Comparison of ENCODE assay signal across 29 mouse cellular contexts in the genomic region with DNA sequence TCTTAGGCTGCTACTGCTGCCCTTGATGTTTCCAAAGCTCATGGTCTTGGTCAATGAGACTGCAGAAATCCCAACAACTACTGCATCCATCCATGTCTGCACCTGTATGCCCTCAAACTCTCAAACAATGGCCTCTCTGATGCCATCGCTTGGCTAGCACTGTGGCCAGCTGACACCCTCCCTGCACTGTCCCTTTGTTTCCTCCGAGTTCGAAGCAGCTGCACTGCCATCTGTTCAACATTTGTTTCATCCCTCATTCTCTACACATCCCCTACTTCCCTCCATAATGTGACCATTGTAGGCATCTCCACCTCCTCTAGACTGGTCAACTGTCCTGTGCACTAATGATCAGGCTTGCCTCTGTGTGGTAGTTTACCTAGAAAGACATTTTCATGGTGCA.
DNase-seq lines count a peak whose midpoint lies in the region; ATAC-seq and TF ChIP-seq lines count a peak whose summit lies in the region.
"Had no signal": no experiment of that assay in that cellular context is flagged by ENCODE, and none has a peak within 500 bp of the region (broad histone marks: within the 10 kb centered on the region; RNA-seq: fewer than 3 reads in every experiment).

No protein-coding gene starts in this region.

- DNase-seq in frontal cortex, postnatal 14 days (ENCODE audit: low spot score in 2 of 2): no peak
- peak; percentile 7 for DNase-seq in left cerebral cortex, adult 11 months (ENCODE audit: low spot score)
- DNase-seq in left cerebral cortex, postnatal 10 days (ENCODE audit: extremely low spot score in 1 of 2, low spot score in 2 of 2): no peak
- DNase-seq in hindbrain, postnatal 0 days (ENCODE audit: low spot score): peak; percentile 16
- DNase-seq in adrenal gland, postnatal 14 days: no peak
- no peak for DNase-seq in testis, postnatal 14 days (ENCODE audit: low spot score)
- DNase-seq: adrenal gland, postnatal 25 days; cerebellum, adult 8-10 months; cerebellum, postnatal 36 days; heart, adult 2 months; heart, postnatal 4 days; kidney, adult 18-20 months; kidney, postnatal 36 days; liver, embryonic 13.5 days; lung, adult 18-20 months; lung, postnatal 4 days; midbrain, embryonic 14.5 days; right cerebral cortex, postnatal 4 days; thymus, postnatal 4 days had no signal

- intact Hi-C loops in left cerebral cortex, postnatal 10 days (cut with DNase I): no loop called here

- H3K9ac ChIP-seq in hindbrain, postnatal 0 days (replicated peaks; ENCODE audit: low read length): no peak overlapping the region
- H3K9ac ChIP-seq: heart, embryonic 12.5 days; limb, embryonic 15.5 days; liver, embryonic 13.5 days had no signal

- 40% methylated on average over 3 of the region's 3 CpGs for WGBS in hindbrain, postnatal 0 days

- H3K4me1 ChIP-seq in hindbrain, postnatal 0 days (ENCODE audit: insufficient read depth, low read length): no peaks in the 10 kb centered on the region
- H3K4me1 ChIP-seq: heart, embryonic 12.5 days; limb, embryonic 10.5 days; limb, embryonic 15.5 days; liver, embryonic 13.5 days; megakaryocyte, embryonic 14.5 days had no signal

- no peak for TF ChIP-seq CTCF in hindbrain, postnatal 0 days (IDR thresholded peaks at IDR 0.05; ENCODE audit: low read depth)

- ATAC-seq in frontal cortex, adult (ENCODE audit: low TSS enrichment): peak; percentile 38; the same call in 1 of the 2 replicates
- ATAC-seq in hindbrain, postnatal 0 days: peak; percentile 49; the same call in 1 of the 2 replicates
- ATAC-seq: forebrain, embryonic 14.5 days; lung, postnatal 0 days; Patski had no signal

- H3K27ac ChIP-seq in hindbrain, postnatal 0 days: no peak overlapping the region
- H3K27ac ChIP-seq: heart, adult 2 months; left cerebral cortex, adult 2 months; limb, embryonic 10.5 days; limb, embryonic 15.5 days; liver, embryonic 13.5 days; stomach, postnatal 0 days had no signal

- no peak overlapping the region for H3K4me2 ChIP-seq in hindbrain, postnatal 0 days (ENCODE audit: low read depth, low read length)
- H3K4me2 ChIP-seq: heart, embryonic 12.5 days; limb, embryonic 15.5 days; liver, embryonic 13.5 days had no signal

- no peaks in the 10 kb centered on the region for H3K36me3 ChIP-seq in hindbrain, postnatal 0 days (ENCODE audit: insufficient read depth, low read length)
- H3K36me3 ChIP-seq: heart, embryonic 12.5 days; limb, embryonic 10.5 days; limb, embryonic 15.5 days; liver, embryonic 13.5 days had no signal

- H3K27me3 ChIP-seq in hindbrain, postnatal 0 days (ENCODE audit: insufficient read depth, low read length): no peaks in the 10 kb centered on the region
- H3K27me3 ChIP-seq: heart, embryonic 12.5 days; limb, embryonic 15.5 days; liver, embryonic 13.5 days; megakaryocyte, embryonic 14.5 days had no signal

- no peaks in the 10 kb centered on the region for H3K9me3 ChIP-seq in hindbrain, postnatal 0 days (ENCODE audit: low read length)
- H3K9me3 ChIP-seq: heart, embryonic 12.5 days; limb, embryonic 10.5 days; limb, embryonic 15.5 days; liver, embryonic 13.5 days; megakaryocyte, embryonic 14.5 days had no signal

- no peak overlapping the region for H3K4me3 ChIP-seq in hindbrain, postnatal 0 days (ENCODE audit: low read length)
- H3K4me3 ChIP-seq: heart, adult 2 months; heart, embryonic 12.5 days; left cerebral cortex, adult 2 months; limb, embryonic 10.5 days; limb, embryonic 15.5 days; liver, embryonic 13.5 days; megakaryocyte, embryonic 14.5 days had no signal

Comparison
In these comparisons a context has a peak if more than half of its experiments do, and no peak if none do; other contexts are left out.
1. DNase-seq: peak in left cerebral cortex, adult 11 months (single experiment) and hindbrain, postnatal 0 days (single experiment); none in frontal cortex, postnatal 14 days (0 of 2), left cerebral cortex, postnatal 10 days (0 of 2), adrenal gland, postnatal 14 days (single experiment) and testis, postnatal 14 days (single experiment).